Mouse (Mus musculus): ENCODE results near the gene Kcnj6. TPM values are rescaled to one million over a fixed set of nuclear protein-coding genes. Genes with fewer than 3 reads are reported as not detected.

The Kcnj6 gene
- polyA plus RNA-seq, 1 experiment = not detected

DNA sequence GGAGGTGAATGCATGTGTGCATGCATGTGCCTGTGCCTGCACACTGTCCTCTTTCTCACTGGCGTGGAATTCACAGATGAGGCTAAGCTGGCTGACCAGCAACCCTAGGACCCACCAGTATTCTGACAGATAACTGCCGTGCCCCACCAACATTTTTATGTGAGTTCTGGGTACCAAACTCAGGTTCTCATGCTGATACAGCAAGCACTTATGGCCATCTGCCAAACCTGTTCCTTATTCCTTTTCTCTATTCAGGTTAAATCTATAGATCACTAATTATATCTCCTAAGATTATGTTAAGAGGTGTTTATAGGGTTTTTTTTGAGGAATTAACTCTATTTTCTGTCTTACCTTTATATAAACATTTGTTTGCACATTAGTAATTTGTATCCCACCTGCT is 29.0 kb downstream of the Kcnj6 start:
- Histone ChIP-seq H3K27ac (replicated peaks; ENCODE audit: low read depth, low read length) (no peak overlapping the region), H3K4me3 (ENCODE audit: insufficient read depth, low read depth, low read length) (no peak overlapping the region), H3K4me1 (ENCODE audit: control insufficient read depth, insufficient read depth, insufficient read length, low read length) (no peaks in the 10 kb centered on the region)

DNA sequence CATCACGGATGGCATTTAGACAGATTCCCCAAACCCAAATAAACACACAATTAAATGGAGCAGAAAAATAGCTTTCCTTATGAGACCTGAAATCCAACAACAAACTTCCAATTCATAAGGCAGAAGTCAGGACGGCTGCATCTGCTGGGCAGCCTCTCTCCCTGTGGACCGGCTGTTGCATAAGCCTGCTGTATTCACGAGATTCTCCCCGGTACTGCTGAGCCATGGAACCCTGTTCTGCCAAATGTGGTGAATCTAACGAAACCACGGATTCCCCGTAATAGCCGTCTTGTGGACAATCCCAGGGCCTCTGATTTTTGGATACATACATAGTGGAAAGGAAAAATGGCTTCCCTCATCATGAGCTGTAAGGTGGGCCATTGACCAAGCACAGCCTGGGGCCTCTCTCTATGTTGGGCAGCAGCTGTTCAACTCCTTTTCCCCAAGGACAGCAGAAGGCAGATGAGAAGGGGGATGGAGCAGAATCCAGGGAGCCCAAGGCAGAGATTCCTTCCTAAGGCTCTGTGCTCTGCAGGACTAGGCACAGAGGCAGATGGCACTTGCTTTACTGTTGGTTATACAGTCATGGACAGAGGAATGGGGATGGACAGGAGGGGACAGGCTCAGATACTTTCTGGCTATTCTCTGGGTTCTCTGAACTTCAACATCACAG is 40.2 kb downstream of the Kcnj6 start:
- Histone ChIP-seq H3K4me1 (ENCODE audit: control insufficient read depth, insufficient read depth, insufficient read length, low read length) (no peaks in the 10 kb centered on the region), H3K4me3 (ENCODE audit: insufficient read depth, low read depth, low read length) (no peak overlapping the region), H3K27ac (replicated peaks; ENCODE audit: low read depth, low read length) (no peak overlapping the region)

DNA sequence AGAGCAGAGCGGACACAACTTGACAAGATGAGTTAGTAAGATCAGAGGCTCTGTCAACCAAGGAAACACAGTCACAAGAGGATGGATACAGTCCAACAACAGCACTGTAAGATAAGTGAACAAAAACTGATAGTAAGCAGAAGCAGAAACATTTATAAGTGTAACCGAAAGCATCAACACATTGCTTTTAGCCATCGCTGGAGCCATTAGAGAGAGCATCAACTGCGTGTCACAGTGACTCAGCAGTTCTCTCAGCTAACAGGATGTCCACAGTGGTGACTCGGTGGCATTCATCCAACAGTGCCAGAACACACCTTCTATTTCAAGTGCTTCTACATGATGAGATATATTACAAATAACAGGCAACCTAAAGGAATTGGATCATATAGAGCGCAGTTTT is 41.1 kb downstream of the Kcnj6 start:
- H3K4me1 ChIP-seq (ENCODE audit: control insufficient read depth, insufficient read depth, insufficient read length, low read length) = no peaks in the 10 kb centered on the region
- H3K4me3 ChIP-seq (ENCODE audit: insufficient read depth, low read depth, low read length) = no peak overlapping the region
- no peak overlapping the region for H3K27ac ChIP-seq (replicated peaks; ENCODE audit: low read depth, low read length)

DNA sequence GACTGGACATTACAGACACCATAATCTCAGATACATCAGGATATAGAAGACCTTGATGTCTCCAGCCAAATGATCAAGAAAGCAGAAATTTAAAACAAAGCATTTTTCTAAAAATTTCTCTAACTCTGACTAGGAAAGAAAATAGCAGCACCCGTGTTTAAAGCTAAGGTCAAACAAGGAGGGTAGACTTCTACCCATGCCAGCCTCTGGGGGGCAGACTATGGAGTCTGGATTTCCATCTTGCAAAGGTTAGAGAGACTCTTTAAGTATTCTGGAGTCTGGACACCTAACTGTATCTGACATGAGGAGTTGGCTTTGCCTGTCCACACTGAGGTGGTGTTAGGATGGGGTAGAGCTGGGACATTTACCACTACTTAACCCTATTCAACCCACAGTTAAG is 44.2 kb downstream of the Kcnj6 start:
- Histone ChIP-seq H3K27ac (replicated peaks; ENCODE audit: low read depth, low read length) (no peak overlapping the region), H3K4me1 (ENCODE audit: control insufficient read depth, insufficient read depth, insufficient read length, low read length) (no peaks in the 10 kb centered on the region), H3K4me3 (ENCODE audit: insufficient read depth, low read depth, low read length) (no peak overlapping the region)

DNA sequence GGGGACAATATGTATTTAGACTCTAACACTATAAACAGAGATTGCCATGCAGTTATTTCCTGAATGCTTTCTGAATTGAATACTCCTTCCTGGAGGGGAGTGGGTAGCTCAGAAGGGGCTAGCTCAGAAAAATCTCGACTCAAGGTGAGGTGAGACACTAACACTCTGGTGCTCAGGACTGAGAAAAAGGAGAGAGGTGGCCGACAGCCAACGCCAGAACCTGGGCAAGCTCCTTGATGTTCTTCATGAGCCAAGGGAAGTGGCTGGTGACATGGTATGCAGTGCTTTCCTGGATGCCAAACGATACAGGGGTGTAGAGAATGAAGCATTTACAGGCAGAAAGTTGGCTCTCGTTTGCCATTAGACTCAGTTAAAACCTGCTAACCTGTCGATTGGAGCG is 48.3 kb downstream of the Kcnj6 start:
- Histone ChIP-seq H3K4me3 (ENCODE audit: insufficient read depth, low read depth, low read length) (no peak overlapping the region), H3K27ac (replicated peaks; ENCODE audit: low read depth, low read length) (no peak overlapping the region), H3K4me1 (ENCODE audit: control insufficient read depth, insufficient read depth, insufficient read length, low read length) (no peaks in the 10 kb centered on the region)

DNA sequence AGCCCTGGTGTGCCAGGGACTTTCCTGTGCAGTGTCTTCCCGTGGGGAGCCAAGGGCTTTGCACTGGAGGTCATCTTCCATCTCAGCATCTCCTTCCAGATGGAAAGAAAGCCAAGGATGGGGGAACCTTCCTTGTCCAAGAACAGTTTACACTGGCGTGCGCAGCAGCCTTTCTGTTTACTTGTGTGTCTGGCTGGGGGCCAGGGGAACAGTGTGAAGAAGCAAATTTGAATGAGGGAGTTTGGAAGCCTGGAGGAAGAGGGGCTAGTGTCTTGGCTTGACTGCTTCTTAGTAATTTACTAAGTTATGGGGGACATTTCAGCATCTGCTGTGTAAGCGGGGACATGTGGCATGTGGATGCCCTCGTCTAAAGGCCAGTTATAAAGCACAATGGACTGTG is 50.7 kb downstream of the Kcnj6 start:
- Histone ChIP-seq H3K4me1 (ENCODE audit: control insufficient read depth, insufficient read depth, insufficient read length, low read length) (no peaks in the 10 kb centered on the region), H3K4me3 (ENCODE audit: insufficient read depth, low read depth, low read length) (no peak overlapping the region), H3K27ac (replicated peaks; ENCODE audit: low read depth, low read length) (no peak overlapping the region)

DNA sequence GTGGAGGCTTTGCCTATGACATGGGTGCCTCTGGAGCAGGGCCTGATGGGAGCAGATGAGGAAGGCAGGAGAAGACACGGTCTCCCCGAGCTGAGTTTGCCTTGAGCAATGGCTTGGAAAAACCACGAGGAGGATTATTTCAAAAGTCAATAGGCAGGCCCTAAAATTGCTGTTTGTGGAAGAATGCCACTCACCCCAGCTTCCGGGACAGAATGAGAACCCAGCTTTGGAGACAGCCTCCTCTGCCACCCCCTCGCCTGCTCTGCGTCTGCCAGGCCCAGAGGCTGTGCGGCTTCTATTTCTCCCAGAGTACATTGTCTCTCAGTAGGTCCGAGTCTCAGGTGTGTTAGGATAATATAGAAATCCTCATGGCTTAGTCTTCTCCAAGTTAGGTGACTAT is 64.8 kb downstream of the Kcnj6 start:
- Histone ChIP-seq H3K4me3 (ENCODE audit: insufficient read depth, low read depth, low read length) (no peak overlapping the region), H3K27ac (replicated peaks; ENCODE audit: low read depth, low read length) (no peak overlapping the region), H3K4me1 (ENCODE audit: control insufficient read depth, insufficient read depth, insufficient read length, low read length) (no peaks in the 10 kb centered on the region)

DNA sequence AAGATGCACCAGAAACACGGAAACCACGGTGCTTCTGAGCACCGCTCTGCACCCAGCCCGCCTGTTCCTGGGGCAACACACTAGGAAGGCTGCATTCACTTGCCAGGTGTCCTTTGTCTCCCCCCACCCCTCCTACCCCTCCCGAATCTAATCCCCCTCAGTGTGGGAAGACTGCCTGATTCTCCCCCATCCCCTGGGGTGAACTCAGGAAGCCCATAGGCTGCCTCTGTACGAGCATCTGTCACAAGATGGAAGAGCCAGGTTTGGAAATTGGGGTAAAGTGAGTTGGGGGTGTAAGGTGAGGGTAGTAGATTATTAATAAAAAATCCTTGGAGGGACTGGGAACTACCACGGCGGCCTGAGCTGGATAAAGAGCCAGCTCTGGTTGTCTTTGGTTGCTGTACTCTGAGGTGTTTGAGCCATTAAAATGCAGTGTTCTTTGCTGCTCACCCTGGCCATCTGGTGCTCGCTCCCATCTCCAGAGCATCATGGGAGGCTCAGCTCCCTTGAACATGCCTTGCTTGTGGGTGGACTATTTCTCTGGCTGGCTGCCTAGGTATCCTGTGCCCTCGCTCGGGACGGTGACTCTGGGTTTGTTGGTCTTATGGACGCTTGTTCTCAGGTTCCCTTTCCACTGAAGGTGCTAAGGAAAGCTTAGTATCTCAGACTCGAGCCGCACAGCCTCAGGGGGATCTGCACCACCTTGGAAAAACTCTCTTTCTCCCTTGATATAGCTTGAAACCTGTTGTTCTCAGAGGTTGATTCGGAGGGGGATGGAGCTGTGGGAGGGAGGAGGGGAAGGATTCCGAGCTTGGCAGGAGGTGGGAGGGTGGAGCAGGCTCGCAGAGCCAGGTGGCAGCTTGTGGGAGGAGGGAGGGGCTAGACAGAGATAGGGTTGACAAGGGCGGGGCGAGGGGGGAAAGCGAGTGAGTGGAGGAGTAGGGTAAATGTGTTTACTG is 65.9 kb downstream of the Kcnj6 start:
- Histone ChIP-seq H3K4me3 (ENCODE audit: insufficient read depth, low read depth, low read length) (no peak overlapping the region), H3K4me1 (ENCODE audit: control insufficient read depth, insufficient read depth, insufficient read length, low read length) (no peaks in the 10 kb centered on the region), H3K27ac (replicated peaks; ENCODE audit: low read depth, low read length) (no peak overlapping the region)

DNA sequence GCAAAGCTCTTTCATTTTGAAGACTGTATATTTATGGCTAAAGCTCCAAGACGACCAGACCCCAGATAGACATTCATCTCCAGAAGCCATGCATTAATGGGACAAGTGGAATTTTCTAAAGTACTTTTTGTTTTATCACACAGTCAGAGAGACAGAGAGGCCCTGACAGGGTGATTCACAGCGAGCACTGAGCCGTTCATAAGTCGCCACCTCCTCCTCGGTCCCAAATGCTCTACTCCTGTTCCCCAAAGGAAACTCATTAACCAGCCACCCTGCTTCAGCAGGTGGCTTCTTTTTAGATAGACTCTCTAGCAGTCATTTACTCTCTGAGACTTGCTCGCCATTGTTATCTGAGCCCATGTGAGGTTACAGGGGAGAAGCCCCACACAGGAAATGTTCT is 72.1 kb downstream of the Kcnj6 start:
- no peak overlapping the region for H3K27ac ChIP-seq (replicated peaks; ENCODE audit: low read depth, low read length)
- H3K4me1 ChIP-seq (ENCODE audit: control insufficient read depth, insufficient read depth, insufficient read length, low read length) = no peaks in the 10 kb centered on the region
- H3K4me3 ChIP-seq (ENCODE audit: insufficient read depth, low read depth, low read length) = no peak overlapping the region

DNA sequence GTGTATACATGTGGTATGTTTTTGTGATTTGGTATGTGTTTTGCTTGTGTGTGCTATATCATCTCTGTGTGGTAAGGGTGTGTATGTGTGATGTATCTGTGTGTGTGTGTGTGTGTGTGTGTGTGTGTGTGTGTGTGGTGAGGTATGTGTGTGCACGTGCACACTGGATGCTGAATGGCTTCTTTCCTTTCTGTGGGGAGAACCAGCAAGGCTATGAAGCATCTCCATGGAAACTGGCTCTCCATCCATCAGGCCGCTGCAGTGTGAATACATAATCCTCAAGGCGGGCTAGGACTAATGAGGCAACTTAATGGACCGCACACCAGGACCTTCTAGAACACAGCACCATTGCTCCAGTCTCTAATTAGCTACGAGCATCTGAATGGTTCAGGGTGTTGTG is 78.3 kb downstream of the Kcnj6 start:
- Histone ChIP-seq H3K4me3 (ENCODE audit: insufficient read depth, low read depth, low read length) (no peak overlapping the region), H3K27ac (replicated peaks; ENCODE audit: low read depth, low read length) (no peak overlapping the region), H3K4me1 (ENCODE audit: control insufficient read depth, insufficient read depth, insufficient read length, low read length) (no peaks in the 10 kb centered on the region)

DNA sequence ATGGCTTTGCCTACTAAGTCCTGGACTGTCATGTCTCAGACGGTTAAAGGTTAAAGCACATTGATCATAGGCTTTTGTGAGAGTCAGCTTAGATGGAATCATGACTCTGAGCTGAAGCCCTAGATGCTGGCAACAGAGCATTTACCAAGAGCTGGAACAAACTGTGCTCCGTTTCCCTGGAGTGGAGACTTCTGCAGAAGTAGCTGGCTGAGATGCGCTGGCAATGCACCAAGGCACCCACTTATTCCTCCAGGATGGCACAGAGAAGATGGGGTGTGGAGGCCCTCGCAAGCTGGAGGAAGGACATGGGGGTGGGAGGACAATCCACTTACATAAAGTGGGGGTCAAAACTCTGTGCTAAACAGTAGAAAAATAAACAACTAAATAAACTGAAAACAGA is 91.5 kb downstream of the Kcnj6 start:
- H3K4me3 ChIP-seq (ENCODE audit: insufficient read depth, low read depth, low read length) = no peak overlapping the region
- H3K4me1 ChIP-seq (ENCODE audit: control insufficient read depth, insufficient read depth, insufficient read length, low read length) = no peaks in the 10 kb centered on the region

DNA sequence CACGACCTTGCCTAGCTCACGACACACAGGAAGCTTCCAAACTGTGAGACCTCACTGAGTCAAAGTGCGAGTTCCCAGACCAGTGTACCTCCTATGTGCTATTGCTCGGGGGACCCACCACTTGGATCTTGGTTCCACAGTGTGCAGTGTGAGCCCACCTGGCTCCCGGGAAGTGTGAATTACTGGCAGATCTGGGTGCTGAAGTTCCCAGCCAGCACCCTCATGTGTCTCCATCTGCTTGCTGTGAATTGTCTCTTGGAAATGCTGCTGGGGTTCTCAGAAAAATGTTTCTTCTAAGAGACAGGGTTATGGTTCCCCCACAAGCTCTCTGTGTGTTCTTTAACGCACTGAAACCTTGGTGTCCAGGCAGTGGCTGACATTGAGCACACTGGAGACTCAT is 98.7 kb downstream of the Kcnj6 start:
- Histone ChIP-seq H3K4me1 (ENCODE audit: control insufficient read depth, insufficient read depth, insufficient read length, low read length) (no peaks in the 10 kb centered on the region), H3K4me3 (ENCODE audit: insufficient read depth, low read depth, low read length) (no peak overlapping the region), H3K27ac (replicated peaks; ENCODE audit: low read depth, low read length) (no peak overlapping the region)

More for the DNA sequence above, 91.5 kb downstream of the Kcnj6 start:
- H3K27ac ChIP-seq (replicated peaks; ENCODE audit: low read depth, low read length) = no peak overlapping the region

DNA sequence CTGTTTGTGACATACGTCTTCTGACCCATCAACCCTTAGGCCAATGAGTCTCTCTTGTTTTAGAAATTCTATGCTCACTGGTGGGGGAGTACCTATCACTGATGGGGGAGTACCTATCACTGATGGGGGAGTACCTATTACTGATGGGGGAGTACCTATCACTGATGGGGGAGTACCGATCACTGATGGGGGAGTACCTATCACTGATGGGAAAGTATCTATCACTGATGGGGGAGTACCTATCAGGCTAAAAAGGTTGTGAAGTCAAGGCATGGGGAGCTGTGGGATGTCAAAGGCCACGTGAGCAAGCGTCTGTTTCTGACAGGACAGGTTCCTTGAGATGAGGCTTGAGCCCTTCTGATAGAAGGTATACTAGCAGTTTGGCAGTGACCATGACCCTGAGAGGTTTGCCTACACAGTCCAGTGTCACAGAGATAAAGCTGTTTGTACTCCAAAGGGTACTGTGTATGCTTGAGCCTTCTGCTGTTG is 105.3 kb downstream of the Kcnj6 start:
- Histone ChIP-seq H3K4me3 (ENCODE audit: insufficient read depth, low read depth, low read length) (no peak overlapping the region), H3K4me1 (ENCODE audit: control insufficient read depth, insufficient read depth, insufficient read length, low read length) (no peaks in the 10 kb centered on the region), H3K27ac (replicated peaks; ENCODE audit: low read depth, low read length) (no peak overlapping the region)

DNA sequence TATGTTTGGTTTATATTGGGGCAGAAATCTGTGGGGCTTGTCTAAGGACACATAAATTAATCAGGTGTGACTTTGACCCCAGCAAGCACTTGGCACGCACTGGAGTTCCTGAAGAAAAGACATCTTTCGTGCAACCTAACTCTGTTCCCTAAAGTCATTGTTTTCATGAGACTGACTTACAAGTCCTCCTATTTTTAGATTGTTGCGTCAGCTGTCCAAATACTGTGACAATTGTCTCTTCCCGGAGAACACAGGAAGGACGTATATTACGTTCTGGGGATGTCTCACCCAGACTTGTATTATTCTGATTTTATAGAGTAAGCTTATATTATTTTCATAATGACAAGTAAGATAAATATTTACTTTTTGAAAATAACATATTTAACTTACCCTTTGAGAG is 106.9 kb downstream of the Kcnj6 start:
- H3K4me3 ChIP-seq (ENCODE audit: insufficient read depth, low read depth, low read length) = no peak overlapping the region
- H3K27ac ChIP-seq (replicated peaks; ENCODE audit: low read depth, low read length) = no peak overlapping the region
- no peaks in the 10 kb centered on the region for H3K4me1 ChIP-seq (ENCODE audit: control insufficient read depth, insufficient read depth, insufficient read length, low read length)

DNA sequence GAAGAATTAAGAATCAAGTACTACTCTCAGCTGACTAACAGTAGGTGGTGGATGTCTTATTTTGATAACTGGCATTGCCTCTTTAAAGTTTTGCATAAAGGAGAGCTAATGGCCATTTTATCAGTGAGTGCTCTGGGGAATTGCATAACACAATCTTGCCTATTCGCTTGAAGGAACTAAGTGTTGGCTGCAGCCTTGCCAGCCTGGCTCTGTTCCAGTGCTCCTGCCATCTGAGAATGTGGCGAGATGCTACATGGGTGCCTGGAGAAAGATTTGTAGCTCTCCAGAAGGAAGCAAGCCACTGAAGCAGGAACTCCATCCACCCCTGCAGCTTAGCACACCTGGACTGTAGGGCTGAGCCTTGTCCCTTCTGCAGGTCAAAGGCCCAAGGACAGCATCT is 107.4 kb downstream of the Kcnj6 start:
- H3K27ac ChIP-seq (replicated peaks; ENCODE audit: low read depth, low read length) = no peak overlapping the region
- H3K4me3 ChIP-seq (ENCODE audit: insufficient read depth, low read depth, low read length) = no peak overlapping the region
- H3K4me1 ChIP-seq (ENCODE audit: control insufficient read depth, insufficient read depth, insufficient read length, low read length) = no peaks in the 10 kb centered on the region

DNA sequence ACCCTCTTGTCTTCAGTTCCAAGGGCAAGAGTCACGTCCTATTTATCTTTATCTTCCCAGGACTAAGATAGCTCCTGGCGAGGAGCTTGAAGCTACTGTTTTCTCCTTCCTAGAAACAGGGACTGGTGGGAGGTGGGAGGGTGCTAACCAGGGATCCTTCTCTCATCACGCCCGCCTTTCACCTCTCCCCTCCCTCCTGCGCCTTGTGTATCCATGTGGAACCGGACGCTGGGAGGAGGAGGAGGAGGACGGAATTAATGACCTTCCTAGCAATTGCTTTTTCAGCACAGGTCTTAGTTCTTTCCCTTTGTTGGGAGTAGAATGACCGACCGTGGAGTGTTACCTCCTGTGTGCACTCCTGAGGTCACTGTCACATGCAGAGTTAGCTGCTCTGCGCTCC is 108.9 kb downstream of the Kcnj6 start:
- no peaks in the 10 kb centered on the region for H3K4me1 ChIP-seq (ENCODE audit: control insufficient read depth, insufficient read depth, insufficient read length, low read length)
- H3K4me3 ChIP-seq (ENCODE audit: insufficient read depth, low read depth, low read length) = no peak overlapping the region

More for the DNA sequence above, 108.9 kb downstream of the Kcnj6 start:
- H3K27ac ChIP-seq (replicated peaks; ENCODE audit: low read depth, low read length) = no peak overlapping the region

Measured in brown adipose tissue, adult 24 weeks (tissue).